Mouse (Mus musculus) gastrocnemius, postnatal 10 days (tissue): ENCODE data around the gene Cdh9. TPM values are rescaled to one million over a fixed set of nuclear protein-coding genes. Genes with fewer than 3 reads are reported as not detected.

Source experiments
- DNase-seq: peaks from one replicate; pipeline ENCODE4 v3.0.0; 2021; ENCODE audit warnings: mixed read lengths
- long read RNA-seq, 2 experiments: library from polyadenylated mRNA; stranded (forward); transcript quantifications; one replicate each; pipeline ENCODE4 v2.0.0; 2021
- total RNA-seq, 2 experiments: library from RNA; stranded (reverse); gene quantifications; 2 replicates each; pipeline ENCODE4 v1.2.3; 2021

The Cdh9 gene
- total RNA-seq: not detected
- long read RNA-seq, experiment 1: 0 reads
- long read RNA-seq, experiment 2: 0 reads

- no peak for DNase-seq
Measured at GRCm38 (mm10) chr15:16728470-16729011, at the start of gene Cdh9. Cdh9 (plus strand) TSS chr15:16728756.

- no peak for DNase-seq
Measured at GRCm38 (mm10) chr15:16679096-16679495, 49.5 kb upstream of the Cdh9 start.

DNA sequence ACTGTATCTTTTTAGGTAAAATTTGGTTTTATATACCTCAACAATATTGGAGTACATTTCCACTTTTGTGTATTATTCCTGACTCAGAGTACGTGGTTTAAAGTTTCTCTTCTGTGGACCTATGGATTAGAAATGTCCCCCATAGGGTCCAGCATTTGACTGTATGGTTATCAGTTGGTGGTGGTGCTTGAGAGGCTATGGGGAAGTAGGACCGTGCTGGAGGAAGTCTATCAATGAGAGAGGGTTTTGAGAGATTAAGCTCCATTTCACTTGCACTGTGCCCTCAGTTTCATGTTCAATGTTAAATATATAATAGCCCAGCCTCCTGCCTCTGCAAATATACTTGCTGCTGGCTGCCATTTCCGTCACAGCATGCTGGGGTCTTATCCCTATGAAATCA lies 28.7 kb upstream of the Cdh9 start:
- no peak for DNase-seq

DNA sequence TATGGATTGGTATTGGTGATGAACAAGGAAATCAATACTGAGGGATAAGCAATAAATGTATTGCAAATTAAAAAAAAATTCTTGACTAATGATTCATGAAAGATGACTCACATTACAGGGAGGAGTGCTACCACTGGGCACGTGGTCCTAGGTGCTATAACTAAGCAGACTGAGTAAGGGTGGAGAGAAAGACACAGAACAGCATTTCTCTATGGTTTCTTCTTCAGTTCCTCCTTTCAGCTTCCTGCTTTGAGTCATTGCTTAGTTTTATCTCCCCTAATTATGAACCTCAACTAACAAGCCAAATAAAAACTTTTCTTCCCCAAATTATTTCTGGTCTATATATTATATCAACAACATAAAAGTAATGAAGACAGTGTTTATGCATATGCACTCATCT lies 26.2 kb upstream of the Cdh9 start:
- DNase-seq: no peak

DNA sequence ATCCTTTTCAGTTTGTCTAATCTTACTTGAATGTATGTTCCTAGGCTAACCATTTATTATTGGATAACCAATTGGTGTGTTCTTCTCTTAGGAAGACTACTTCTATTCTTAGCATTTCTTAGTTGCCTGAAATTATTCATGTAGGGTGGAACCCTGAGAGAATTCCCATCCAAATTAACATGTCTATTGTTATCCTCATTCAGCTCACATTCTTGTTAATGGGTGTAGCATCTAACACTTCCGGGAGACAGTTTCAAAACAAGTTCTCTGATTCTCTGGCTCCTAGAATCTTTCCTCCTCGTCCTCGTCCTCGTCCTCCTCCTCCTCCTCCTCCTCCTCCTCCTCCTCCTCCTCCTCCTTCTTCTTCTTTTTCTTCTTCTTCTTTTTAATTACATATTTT lies 10.5 kb downstream of the Cdh9 start:
- DNase-seq: no peak

- DNase-seq: no peak
Measured at GRCm38 (mm10) chr15:16746672-16747071, 18.1 kb downstream of the Cdh9 start.

DNA sequence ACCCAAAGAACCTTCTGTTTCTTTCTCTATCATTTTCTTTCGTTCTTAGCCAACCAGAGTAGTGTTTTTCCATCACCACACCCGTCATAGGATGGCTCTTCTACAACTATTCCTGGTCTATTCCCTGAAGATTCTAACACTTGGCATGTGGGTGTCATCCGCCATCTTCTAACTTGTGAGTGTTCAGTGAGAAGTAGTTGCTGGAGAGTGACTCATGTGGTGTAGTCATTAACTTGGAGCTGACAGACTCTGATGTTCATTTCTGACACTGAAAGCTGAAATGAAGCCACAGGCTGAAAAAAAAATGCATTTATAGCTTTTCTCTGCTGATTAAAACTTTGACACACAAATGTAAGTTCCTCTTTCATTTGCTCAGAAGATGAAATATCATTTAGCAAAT lies 34.7 kb downstream of the Cdh9 start:
- DNase-seq: no peak

GRCm38 (mm10) chr15:16784575-16784974 lies 56.0 kb downstream of the Cdh9 start:
- no peak for DNase-seq

GRCm38 (mm10) chr15:16792857-16793256 lies 64.3 kb downstream of the Cdh9 start:
- no peak for DNase-seq

GRCm38 (mm10) chr15:16801302-16801701 lies 72.7 kb downstream of the Cdh9 start:
- DNase-seq: no peak

- DNase-seq: no peak
Measured at GRCm38 (mm10) chr15:16810787-16811186, 82.2 kb downstream of the Cdh9 start.

- no peak for DNase-seq
Measured at GRCm38 (mm10) chr15:16814035-16814434, 85.5 kb downstream of the Cdh9 start.

DNA sequence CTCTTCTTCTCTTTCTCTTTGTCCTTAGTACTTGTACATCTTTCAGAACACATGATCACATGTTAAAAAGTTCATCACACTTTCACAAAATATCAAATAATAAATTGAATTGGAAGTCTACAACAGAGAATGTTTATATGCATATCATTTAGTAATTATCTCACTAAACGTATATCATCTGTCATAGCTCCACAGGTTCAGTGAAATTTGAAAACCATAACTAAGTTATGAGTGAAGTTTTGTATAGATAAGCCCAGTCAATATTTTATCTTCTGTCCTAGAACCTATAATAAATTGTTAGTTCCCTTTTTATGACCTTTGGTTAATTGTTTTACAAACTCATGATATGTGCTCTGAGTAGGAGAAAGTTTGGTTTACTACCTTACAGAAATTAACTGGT lies 106.2 kb downstream of the Cdh9 start:
- no peak for DNase-seq

DNA sequence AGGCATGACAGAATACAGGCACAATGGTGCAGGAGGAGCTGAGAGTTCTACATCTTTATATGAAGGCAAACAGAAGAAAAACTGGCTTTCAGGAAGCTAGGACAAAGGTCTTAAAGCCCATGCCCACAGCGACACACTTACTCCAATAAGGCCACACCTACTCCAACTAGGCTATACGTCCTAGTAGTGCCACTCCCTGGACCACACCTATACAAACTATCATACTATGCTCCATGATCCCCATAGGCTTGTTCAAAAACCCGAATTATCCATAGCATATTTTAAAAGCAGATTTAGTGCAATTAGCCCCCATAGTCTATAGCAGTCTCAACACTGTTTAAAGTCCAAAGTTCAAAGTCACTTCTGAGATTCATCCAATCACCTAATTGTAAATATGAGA lies 154.0 kb downstream of the Cdh9 start:
- no peak for DNase-seq

- no peak for DNase-seq
Measured at GRCm38 (mm10) chr15:16896674-16897073, 168.1 kb downstream of the Cdh9 start.
